Mouse (Mus musculus) adrenal gland, postnatal 4 days (tissue): ENCODE measurements around the gene Sorcs3. TPM values are rescaled to one million over a fixed set of nuclear protein-coding genes. Genes with fewer than 3 reads are reported as not detected.

Experiments
- DNase-seq, 2 experiments: peaks; one replicate each; pipeline ENCODE4 v3.0.0; 2021 to 2022; ENCODE audit warnings: low spot score in 2 of 2, mixed read lengths in 2 of 2
- total RNA-seq, 2 experiments: library from RNA; stranded (reverse); gene quantifications; 2 replicates each; pipeline ENCODE4 v1.2.3; 2021

The Sorcs3 gene
- total RNA-seq, 2 experiments from 2014 or later, result 0.25 to 0.59 TPM

GRCm38 (mm10) chr19:48503896-48504620, 298.2 kb downstream of the Sorcs3 start:
- no peak for DNase-seq

GRCm38 (mm10) chr19:48523803-48524202, 318.0 kb downstream of the Sorcs3 start:
- DNase-seq, result no peak

- DNase-seq, result no peak
These were observed 318.8 kb downstream of the Sorcs3 start for GRCm38 (mm10) chr19:48524527-48525214.

GRCm38 (mm10) chr19:48533582-48533981, 327.8 kb downstream of the Sorcs3 start:
- DNase-seq, result no peak

- DNase-seq, result no peak
These were observed 338.5 kb downstream of the Sorcs3 start for GRCm38 (mm10) chr19:48544294-48544693.

- no peak for DNase-seq
These were observed 339.8 kb downstream of the Sorcs3 start for GRCm38 (mm10) chr19:48545421-48546132.

- DNase-seq, result no peak
These were observed 340.3 kb downstream of the Sorcs3 start for GRCm38 (mm10) chr19:48546133-48546448.

GRCm38 (mm10) chr19:48548143-48548881, 342.5 kb downstream of the Sorcs3 start:
- DNase-seq, result no peak

- DNase-seq, result no peak
These were observed 353.6 kb downstream of the Sorcs3 start for GRCm38 (mm10) chr19:48559432-48559831.

- DNase-seq, result no peak
These were observed 369.9 kb downstream of the Sorcs3 start for GRCm38 (mm10) chr19:48575736-48576135.

GRCm38 (mm10) chr19:48577169-48577568, 371.3 kb downstream of the Sorcs3 start:
- DNase-seq, result no peak

- no peak for DNase-seq
These were observed 379.2 kb downstream of the Sorcs3 start for GRCm38 (mm10) chr19:48584938-48585560.

- DNase-seq, result no peak
These were observed 411.1 kb downstream of the Sorcs3 start for GRCm38 (mm10) chr19:48616951-48617350.

- DNase-seq, result no peak
These were observed 425.0 kb downstream of the Sorcs3 start for GRCm38 (mm10) chr19:48630671-48631327.

- no peak for DNase-seq
These were observed 436.7 kb downstream of the Sorcs3 start for GRCm38 (mm10) chr19:48642566-48642965.

- no peak for DNase-seq
These were observed 444.1 kb downstream of the Sorcs3 start for GRCm38 (mm10) chr19:48649941-48650340.

GRCm38 (mm10) chr19:48651617-48652016, 445.8 kb downstream of the Sorcs3 start:
- no peak for DNase-seq

GRCm38 (mm10) chr19:48660201-48660600, 454.4 kb downstream of the Sorcs3 start:
- DNase-seq, result no peak

GRCm38 (mm10) chr19:48679896-48680295, 474.1 kb downstream of the Sorcs3 start:
- DNase-seq, result no peak

GRCm38 (mm10) chr19:48682485-48682884, 476.7 kb downstream of the Sorcs3 start:
- no peak for DNase-seq
